In the genomic region with DNA sequence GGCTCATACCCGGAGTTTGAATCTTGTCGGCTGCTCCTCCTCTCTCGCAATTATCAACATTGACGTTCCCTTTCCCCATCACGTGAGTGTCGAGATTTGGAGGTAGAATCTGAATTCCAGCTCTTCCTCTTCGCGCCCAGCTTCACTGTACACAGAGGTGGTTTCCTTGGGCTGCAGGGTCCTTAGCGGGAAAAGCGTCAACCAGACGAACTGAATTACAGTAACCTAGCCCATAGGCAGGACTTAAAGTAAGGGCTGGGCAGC, we compare ENCODE assay signal across 8 mouse cellular contexts. TPM values are rescaled to one million over a fixed set of nuclear protein-coding genes. Genes with fewer than 3 reads are reported as not detected.
A peak's percentile ranks its signal among the peaks of the same experiment; 100 is the strongest.
DNase-seq lines count a peak whose midpoint lies in the region; ATAC-seq lines count a peak whose summit lies in the region.

No protein-coding gene starts in this region.

- no peaks in the 10 kb centered on the region for H3K27me3 ChIP-seq in forebrain, embryonic 16.5 days (replicated peaks; ENCODE audit: control insufficient read depth, insufficient read depth, low read length)

- peak overlapping the region; percentile 89 for H3K4me3 ChIP-seq in forebrain, embryonic 16.5 days (replicated peaks; ENCODE audit: low read length)

- peaks cover 22% of the 10 kb centered on the region for H3K36me3 ChIP-seq in forebrain, embryonic 16.5 days (ENCODE audit: control insufficient read depth, insufficient read depth)

- H3K9me3 ChIP-seq in forebrain, embryonic 16.5 days (ENCODE audit: control insufficient read depth, low read length), result no peaks in the 10 kb centered on the region

- peak; percentile 17 for DNase-seq in kidney, adult 11 months
- no peak for DNase-seq in kidney, postnatal 25 days
- DNase-seq in MN1 (ENCODE audit: low spot score), result peak; percentile 41
- peak; percentile 21 for DNase-seq in lung, postnatal 36 days
- DNase-seq in urinary bladder, adult 2 months (ENCODE audit: low spot score), result no peak
- no peak for DNase-seq in left cerebral cortex, adult 9 months (ENCODE audit: low spot score in 2 of 2)

- peak; percentile 9 for ATAC-seq in forebrain, embryonic 16.5 days
- no peak for ATAC-seq in inflammation-experienced regulatory T-cells, adult 6 months

- peak overlapping the region; percentile 82 for H3K9ac ChIP-seq in forebrain, embryonic 16.5 days (replicated peaks; ENCODE audit: low read depth, low read length)

- peak overlapping the region; percentile 73 for H3K4me2 ChIP-seq in forebrain, embryonic 16.5 days (ENCODE audit: low read length)

- 0% methylated on average over 11 of the region's 11 CpGs for WGBS in forebrain, embryonic 16.5 days

- H3K4me1 ChIP-seq in forebrain, embryonic 16.5 days (replicated peaks; ENCODE audit: control insufficient read depth, insufficient read depth, low read length), result peaks cover 23% of the 10 kb centered on the region

- H3K27ac ChIP-seq in forebrain, embryonic 16.5 days (ENCODE audit: low read length), result peak overlapping the region; percentile 82

RNA-seq across cellular contexts. Expression of a gene that starts 0.4 kb away (rescaled TPM):
- 29.7 and 29.8 TPM in 2 replicates for polyA plus RNA-seq in forebrain, embryonic 16.5 days (2015; fragmentation: Nextera tagmentation; extraction: Ambion mirVana)
- polyA plus RNA-seq in urinary bladder, adult 2 months (2012; rRNA removed), result 12.4 and 13.7 TPM in 2 replicates
- 10 to 100 TPM; 23.4 to 28.5 (median 25.7) TPM for polyA plus RNA-seq in inflammation-experienced regulatory T-cells, adult 6 months (2017; shearing (Covaris generic))

RNA-seq across cellular contexts. Expression of a gene that starts 0.5 kb away (rescaled TPM):
- 13.7 and 17.3 TPM in 2 replicates for polyA plus RNA-seq in forebrain, embryonic 16.5 days (2015; fragmentation: Nextera tagmentation; extraction: Ambion mirVana)
- 11.9 and 13.5 TPM in 2 replicates for polyA plus RNA-seq in urinary bladder, adult 2 months (2012; rRNA removed)
- 10 to 100 TPM; 17.6 to 21.8 (median 21.7) TPM for polyA plus RNA-seq in inflammation-experienced regulatory T-cells, adult 6 months (2017; shearing (Covaris generic))

RNA-seq across cellular contexts. Expression of a gene that starts 14.8 kb away (rescaled TPM):
- polyA plus RNA-seq in forebrain, embryonic 16.5 days (2015; fragmentation: Nextera tagmentation; extraction: Ambion mirVana), result 3.9 and 5.6 TPM in 2 replicates
- 0.08 and 0.19 TPM in 2 replicates for polyA plus RNA-seq in urinary bladder, adult 2 months (2012; rRNA removed)
- polyA plus RNA-seq in inflammation-experienced regulatory T-cells, adult 6 months (2017; shearing (Covaris generic)), result not detected

Comparison
In these comparisons a context has a peak if more than half of its experiments do, and no peak if none do; other contexts are left out.
1. DNase-seq: peak in kidney, adult 11 months (single experiment), MN1 (single experiment) and lung, postnatal 36 days (single experiment); none in kidney, postnatal 25 days (0 of 2), urinary bladder, adult 2 months (single experiment) and left cerebral cortex, adult 9 months (0 of 2).